Mouse (Mus musculus) hindbrain, embryonic 14.5 days (tissue): ENCODE measurements at regions not wholly inside any gene's neighbourhood (a gene's known extent, or its start where the extent isn't known, plus 50 kb on each side); places are given as distances from the start of the nearest gene placed in this dataset.
A peak's percentile ranks its signal among the peaks of the same experiment; 100 is the strongest.

ENCODE experiments used
- ATAC-seq: fragments of 200-750 bp; cut with Nextera tagmentation; 2 replicates; pipeline ENCODE4 v1.8.0; 2017; ENCODE audit warnings: moderate number of reproducible peaks, mild to moderate bottlenecking, moderate TSS enrichment, moderate library complexity; ENCODE audit not compliant: low FRiP score
- DNase-seq: peaks from one replicate; pipeline ENCODE4 v3.0.0-alpha.2; 2015; ENCODE audit warnings: low spot score
- H3K27ac ChIP-seq: fragments of 300-500 bp; sonication (generic); 2 replicates; pipeline ENCODE4 v1.5.1; 2014; ENCODE audit warnings: mild to moderate bottlenecking, moderate library complexity
- H3K27me3 ChIP-seq: fragments of 300-500 bp; sonication (generic); 2 replicates; pipeline ENCODE4 v1.6.1; 2014; ENCODE audit warnings: mild to moderate bottlenecking, low read length, mixed read lengths; ENCODE audit not compliant: control insufficient read depth, insufficient read depth
- H3K36me3 ChIP-seq: fragments of 300-500 bp; sonication (generic); replicated peaks from 2 replicates; pipeline ENCODE4 v1.6.1; 2014; ENCODE audit not compliant: control insufficient read depth, insufficient read depth
- H3K4me1 ChIP-seq: fragments of 300-500 bp; sonication (generic); replicated peaks from 2 replicates; pipeline ENCODE4 v1.6.1; 2014; ENCODE audit warnings: antibody characterized with exemption, low read length, mixed read lengths; ENCODE audit not compliant: control insufficient read depth, insufficient read depth
- H3K4me2 ChIP-seq: fragments of 300-500 bp; sonication (generic); replicated peaks from 2 replicates; pipeline ENCODE4 v1.6.1; 2014; ENCODE audit warnings: mild to moderate bottlenecking, moderate library complexity
- H3K4me3 ChIP-seq: fragments of 300-500 bp; sonication (generic); replicated peaks from 2 replicates; pipeline ENCODE4 v1.5.1; 2014; ENCODE audit warnings: mild to moderate bottlenecking, low read length
- H3K9ac ChIP-seq: fragments of 300-500 bp; sonication (generic); 2 replicates; pipeline ENCODE4 v1.6.1; 2014
- H3K9me3 ChIP-seq: fragments of 300-500 bp; sonication (generic); 2 replicates; pipeline ENCODE4 v1.6.1; 2016; ENCODE audit warnings: low read length; ENCODE audit not compliant: control insufficient read depth
- WGBS: fragments of 180-500 bp; shearing (Covaris S2); extraction: QIAGEN DNeasy Blood & Tissue Kit; methylation state at CpG from one replicate; pipeline ENCODE4 v1.1.7; 2014; 5-methylcytosine and 5-hydroxymethylcytosine counted together

- no peak for ATAC-seq
Observed at GRCm38 (mm10) chr9:50443708-50444463, 50.4 kb upstream of the Plet1 start.

More at GRCm38 (mm10) chr9:50443708-50444463, 50.4 kb upstream of the Plet1 start:
- H3K36me3 ChIP-seq = no peaks in the 10 kb centered on the region
- DNase-seq = peak; percentile 85
- no peak overlapping the region for H3K4me3 ChIP-seq
- H3K27ac ChIP-seq = no peak overlapping the region
- H3K4me2 ChIP-seq = no peak overlapping the region
- WGBS = 63% methylated on average over 23 of the region's 23 CpGs
- no peaks in the 10 kb centered on the region for H3K27me3 ChIP-seq
- no peak overlapping the region for H3K9ac ChIP-seq
- H3K9me3 ChIP-seq = no peaks in the 10 kb centered on the region
- 0 out of 2 replicates have a peak, but pooled peaks cover 3% of the 10 kb centered on the region for H3K4me1 ChIP-seq
